Mouse (Mus musculus) embryonic facial prominence, embryonic 11.5 days (tissue): ENCODE data around the gene Flywch2. TPM values are rescaled to one million over a fixed set of nuclear protein-coding genes. Genes with fewer than 3 reads are reported as not detected.

Experiments used
- ATAC-seq: fragments of 200-750 bp; cut with Nextera tagmentation; replicated peaks from 2 replicates; pipeline ENCODE4 v1.8.0; 2017; ENCODE audit warnings: low read depth; ENCODE audit not compliant: insufficient number of reproducible peaks, low FRiP score, low TSS enrichment
- DNase-seq: peaks from one replicate; pipeline ENCODE4 v3.0.0-alpha.2; 2015; ENCODE audit warnings: low spot score
- H3K27ac ChIP-seq: fragments of 300-500 bp; sonication (generic); replicated peaks from 2 replicates; pipeline ENCODE4 v1.5.1; 2014; ENCODE audit warnings: mild to moderate bottlenecking, low read depth, low read length, control low read depth
- H3K27me3 ChIP-seq: fragments of 300-500 bp; sonication (generic); 2 replicates; pipeline ENCODE4 v1.6.1; 2014; ENCODE audit warnings: mild to moderate bottlenecking, low read length, moderate library complexity, mixed read lengths; ENCODE audit not compliant: control insufficient read depth, insufficient read depth
- H3K36me3 ChIP-seq: fragments of 300-500 bp; sonication (generic); replicated peaks from 2 replicates; pipeline ENCODE4 v1.6.1; 2014; ENCODE audit warnings: low read depth, mild to moderate bottlenecking, low read length, moderate library complexity, mixed read lengths; ENCODE audit not compliant: control insufficient read depth, insufficient read depth
- H3K4me1 ChIP-seq: fragments of 300-500 bp; sonication (generic); 2 replicates; pipeline ENCODE4 v1.6.1; 2014; ENCODE audit warnings: low read length, mixed read lengths; ENCODE audit not compliant: control insufficient read depth, insufficient read depth
- H3K4me2 ChIP-seq: fragments of 300-500 bp; sonication (generic); 2 replicates; pipeline ENCODE4 v1.6.1; 2014; ENCODE audit warnings: low read depth, mild to moderate bottlenecking, control low read depth, low read length, moderate library complexity
- H3K4me3 ChIP-seq: fragments of 300-500 bp; sonication (generic); 2 replicates; pipeline ENCODE4 v1.5.1; 2014; ENCODE audit warnings: low read depth, low read length, control low read depth
- H3K9ac ChIP-seq: fragments of 300-500 bp; sonication (generic); replicated peaks from 2 replicates; pipeline ENCODE4 v1.6.1; 2014; ENCODE audit warnings: mild to moderate bottlenecking, control low read depth, low read length
- H3K9me3 ChIP-seq: fragments of 300-500 bp; sonication (generic); replicated peaks from 2 replicates; pipeline ENCODE4 v1.6.1; 2016; ENCODE audit warnings: mild to moderate bottlenecking, low read length, inconsistent platforms, mixed read lengths; ENCODE audit not compliant: control insufficient read depth
- WGBS: fragments of 180-500 bp; shearing (Covaris S2); extraction: QIAGEN DNeasy Blood & Tissue Kit; methylation state at CpG from one replicate; pipeline ENCODE4 v1.1.7; 2014; 5-methylcytosine and 5-hydroxymethylcytosine counted together
- polyA plus RNA-seq: library from polyadenylated mRNA; unstranded; fragments of >200 nt; fragmentation: Nextera tagmentation; extraction: Ambion mirVana; gene quantifications from 2 replicates; pipeline ENCODE4 v1.2.1, GENCODE M21; 2014

The Flywch2 gene
- polyA plus RNA-seq = 35.4 and 45.5 TPM in 2 replicates

GRCm38 (mm10) chr17:23785561-23786471, at the start of gene Flywch2:
TSS of gene Flywch2 (minus strand) at chr17:23786081.
- DNase-seq = peak; percentile 89
- H3K27ac ChIP-seq = no peak within 1 kb of the TSS
- H3K4me1 ChIP-seq = no peaks in the 10 kb centered on the region
- H3K27me3 ChIP-seq = no peaks in the 10 kb centered on the region
- 2% methylated on average over 43 of the region's 43 CpGs for WGBS
- peak within 1 kb of the TSS; percentile 82 for H3K9ac ChIP-seq
- H3K4me2 ChIP-seq = peak within 1 kb of the TSS; percentile 81
- no peaks in the 10 kb centered on the region for H3K36me3 ChIP-seq
- ATAC-seq = peak; percentile 71
- H3K9me3 ChIP-seq = no peaks in the 10 kb centered on the region
- peak within 1 kb of the TSS; percentile 62 for H3K4me3 ChIP-seq

DNA sequence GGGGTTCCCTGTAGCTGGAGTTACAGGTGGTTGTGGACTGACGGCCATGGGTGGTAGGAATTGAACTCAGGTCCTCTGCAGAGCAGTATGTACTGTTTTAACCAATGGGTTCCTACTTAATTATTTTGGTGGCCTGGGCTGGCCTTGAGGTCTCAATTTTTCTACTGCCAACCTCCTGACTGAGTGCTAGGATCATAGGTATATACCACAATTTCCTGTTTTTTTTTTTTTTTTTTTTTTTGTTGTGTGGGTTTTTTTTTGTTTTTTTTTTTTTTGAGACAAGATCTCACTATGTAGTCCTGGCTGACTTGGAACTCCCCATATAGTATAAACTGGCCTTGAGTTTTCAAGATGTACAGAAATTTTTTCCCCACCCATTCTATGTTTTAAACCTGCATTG, 45.3 kb upstream of the Flywch2 start:
- Histone ChIP-seq H3K4me3 (no peak overlapping the region), H3K4me2 (no peak overlapping the region), H3K27me3 (no peaks in the 10 kb centered on the region), H3K9ac (no peak overlapping the region), H3K4me1 (peaks cover 2% of the 10 kb centered on the region; the same call in 1 of the 2 replicates), H3K9me3 (no peaks in the 10 kb centered on the region), H3K36me3 (no peaks in the 10 kb centered on the region), H3K27ac (no peak overlapping the region)
- ATAC-seq = no peak
- 86% methylated on average over 1 of the region's 1 CpGs for WGBS
- DNase-seq = no peak

- H3K9ac ChIP-seq = peak within 1 kb of the TSS; percentile 88
- peaks cover 3% of the 10 kb centered on the region; the same call in 1 of the 2 replicates for H3K36me3 ChIP-seq
- no peaks in the 10 kb centered on the region for H3K9me3 ChIP-seq
- H3K4me3 ChIP-seq = peak within 1 kb of the TSS; percentile 68
- WGBS = 1% methylated on average over 28 of the region's 42 CpGs
- DNase-seq (peak; percentile 94), ATAC-seq (peak; percentile 90)
- H3K4me2 ChIP-seq = peak within 1 kb of the TSS; percentile 78
- no peaks in the 10 kb centered on the region for H3K27me3 ChIP-seq
- H3K27ac ChIP-seq = peak within 1 kb of the TSS; percentile 79
- peaks cover 2% of the 10 kb centered on the region; the same call in 1 of the 2 replicates for H3K4me1 ChIP-seq
Observed at GRCm38 (mm10) chr17:23829064-23829619, 43.3 kb upstream of the Flywch2 start, which contains the start of gene Elob. TSS of gene Elob (minus strand) at chr17:23829136.

DNA sequence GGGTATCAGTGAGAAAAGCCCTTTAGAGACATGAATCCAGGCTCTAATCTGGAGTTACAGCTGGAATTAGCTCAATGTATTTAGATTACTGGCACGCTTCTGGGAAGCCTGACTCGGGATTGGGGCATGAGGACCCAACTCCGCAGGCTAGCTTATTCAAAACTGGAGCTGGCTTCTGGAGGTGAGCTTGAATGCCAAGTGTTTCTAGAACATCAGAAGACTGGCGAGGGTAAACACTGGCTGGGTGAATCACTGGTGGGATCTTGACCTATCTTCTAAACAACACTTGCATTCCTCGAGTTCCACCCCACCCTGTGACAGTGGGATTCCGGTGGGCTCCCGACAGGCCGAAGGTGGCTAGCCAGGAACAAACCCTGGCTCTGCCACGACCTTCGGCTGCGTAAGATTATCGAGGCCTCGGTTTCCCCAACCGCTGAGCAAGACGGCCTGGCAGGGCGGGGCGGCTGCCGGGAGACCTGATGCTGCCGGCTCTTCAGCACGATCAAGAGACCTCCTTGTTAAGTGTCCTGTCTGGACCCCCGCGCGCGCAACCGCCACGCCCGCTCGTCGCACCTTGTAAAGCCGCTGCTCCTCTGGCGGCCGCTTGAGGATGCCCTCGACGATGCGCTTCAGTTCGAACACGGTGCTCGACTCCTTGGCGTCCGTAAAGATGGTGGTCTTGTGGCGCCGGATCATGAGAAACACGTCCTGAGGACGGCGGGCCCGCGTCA, 42.6 kb upstream of the Flywch2 start:
- H3K27ac ChIP-seq = peak overlapping the region; percentile 75
- WGBS = under 1% methylated on average over 47 of the region's 47 CpGs
- DNase-seq (peak; percentile 65), ATAC-seq (peak; percentile 69)
- peaks cover 9% of the 10 kb centered on the region for H3K36me3 ChIP-seq
- H3K4me3 ChIP-seq = peak overlapping the region; percentile 68
- H3K4me2 ChIP-seq = peak overlapping the region; percentile 78
- peaks cover 2% of the 10 kb centered on the region; the same call in 1 of the 2 replicates for H3K4me1 ChIP-seq
- no peaks in the 10 kb centered on the region for H3K27me3 ChIP-seq
- peak overlapping the region; percentile 88 for H3K9ac ChIP-seq
- H3K9me3 ChIP-seq = no peaks in the 10 kb centered on the region

- Histone ChIP-seq H3K36me3 (peaks cover 25% of the 10 kb centered on the region), H3K27me3 (no peaks in the 10 kb centered on the region), H3K9ac (no peak overlapping the region), H3K4me3 (no peak overlapping the region), H3K4me1 (peaks cover 2% of the 10 kb centered on the region; the same call in 1 of the 2 replicates), H3K27ac (no peak overlapping the region), H3K4me2 (no peak overlapping the region), H3K9me3 (no peaks in the 10 kb centered on the region)
- no peak for DNase-seq
- ATAC-seq = no peak
- WGBS = 80% methylated on average over 4 of the region's 4 CpGs
Observed at GRCm38 (mm10) chr17:23825591-23825990, 39.7 kb upstream of the Flywch2 start.

GRCm38 (mm10) chr17:23823614-23824013, 37.7 kb upstream of the Flywch2 start:
- H3K4me3 ChIP-seq = no peak overlapping the region
- WGBS = 90% methylated on average over 12 of the region's 12 CpGs
- H3K27me3 ChIP-seq = no peaks in the 10 kb centered on the region
- no peak overlapping the region for H3K4me2 ChIP-seq
- H3K36me3 ChIP-seq = peaks cover 45% of the 10 kb centered on the region
- H3K9me3 ChIP-seq = no peaks in the 10 kb centered on the region; the same call in 1 of the 2 replicates
- no peak for ATAC-seq
- H3K9ac ChIP-seq = no peak overlapping the region
- no peak for DNase-seq
- peaks cover 2% of the 10 kb centered on the region; the same call in 1 of the 2 replicates for H3K4me1 ChIP-seq
- no peak overlapping the region for H3K27ac ChIP-seq

DNA sequence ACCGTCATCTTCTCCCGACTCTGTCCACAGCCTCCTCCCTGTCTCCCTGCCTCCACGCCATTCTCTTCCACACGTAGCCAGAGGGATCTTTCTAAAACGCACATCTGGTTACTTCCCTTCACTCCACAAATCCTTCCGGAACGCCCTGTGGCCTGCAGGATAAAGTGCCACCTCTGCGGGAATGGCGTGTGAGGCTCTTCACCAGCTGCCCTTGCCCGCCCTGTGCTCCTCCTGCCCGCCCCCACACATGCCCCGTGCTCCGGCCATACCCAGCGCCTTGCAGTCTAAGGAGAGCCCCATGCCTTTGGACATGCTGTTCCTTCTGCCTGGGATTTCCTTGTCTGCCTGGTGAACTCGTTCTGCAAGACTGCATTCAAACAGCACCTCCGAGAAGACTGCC, 37.1 kb upstream of the Flywch2 start:
- no peak overlapping the region for H3K4me2 ChIP-seq
- H3K36me3 ChIP-seq = peaks cover 51% of the 10 kb centered on the region

More for the DNA sequence above, 37.1 kb upstream of the Flywch2 start:
- Histone ChIP-seq H3K9me3 (no peaks in the 10 kb centered on the region; the same call in 1 of the 2 replicates), H3K27me3 (no peaks in the 10 kb centered on the region), H3K9ac (no peak overlapping the region), H3K27ac (no peak overlapping the region), H3K4me3 (no peak overlapping the region), H3K4me1 (peaks cover 2% of the 10 kb centered on the region; the same call in 1 of the 2 replicates)
- WGBS = 84% methylated on average over 16 of the region's 16 CpGs
- DNase-seq = no peak
- no peak for ATAC-seq
